Mouse (Mus musculus) G1E-ER4 (cell line): ENCODE data around the gene Smyd3. TPM values are rescaled to one million over a fixed set of nuclear protein-coding genes. Genes with fewer than 3 reads are reported as not detected.

Source experiments
- GATA1 ChIP-seq: IDR thresholded peaks from one replicate; pipeline ENCODE4 v1.8.0; 2012; ENCODE audit warnings: low read length, inconsistent platforms
- polyA plus RNA-seq: library from polyadenylated mRNA; stranded (reverse); fragments of >175 nt; gene quantifications from 2 replicates; pipeline ENCODE4 v1.2.3, GENCODE M21; 2012

Smyd3 gene
- polyA plus RNA-seq, 1 experiment: 4.1 TPM

- no peak for TF ChIP-seq GATA1
Measured at GRCm38 (mm10) chr1:179324271-179324670, 193.6 kb downstream of the Smyd3 start.

GRCm38 (mm10) chr1:179313618-179314017 is 204.2 kb downstream of the Smyd3 start:
- no peak for TF ChIP-seq GATA1

GRCm38 (mm10) chr1:179309487-179309886 is 208.4 kb downstream of the Smyd3 start:
- TF ChIP-seq GATA1: no peak

GRCm38 (mm10) chr1:179302446-179303230 is 215.2 kb downstream of the Smyd3 start:
- TF ChIP-seq GATA1: no peak

- no peak for TF ChIP-seq GATA1
Measured at GRCm38 (mm10) chr1:179295626-179296025, 222.2 kb downstream of the Smyd3 start.

- TF ChIP-seq GATA1: no peak
Measured at GRCm38 (mm10) chr1:179293772-179294353, 224.0 kb downstream of the Smyd3 start.

- TF ChIP-seq GATA1: no peak
Measured at GRCm38 (mm10) chr1:179289744-179290143, 228.1 kb downstream of the Smyd3 start.

- TF ChIP-seq GATA1: no peak
Measured at GRCm38 (mm10) chr1:179286748-179287147, 231.1 kb downstream of the Smyd3 start.

GRCm38 (mm10) chr1:179282821-179283220 is 235.0 kb downstream of the Smyd3 start:
- no peak for TF ChIP-seq GATA1

GRCm38 (mm10) chr1:179281401-179282121 is 236.3 kb downstream of the Smyd3 start:
- no peak for TF ChIP-seq GATA1

GRCm38 (mm10) chr1:179279116-179279515 is 238.7 kb downstream of the Smyd3 start:
- no peak for TF ChIP-seq GATA1

GRCm38 (mm10) chr1:179277346-179277745 is 240.5 kb downstream of the Smyd3 start:
- no peak for TF ChIP-seq GATA1

GRCm38 (mm10) chr1:179276866-179277265 is 241.0 kb downstream of the Smyd3 start:
- TF ChIP-seq GATA1: no peak

GRCm38 (mm10) chr1:179272926-179273325 is 244.9 kb downstream of the Smyd3 start:
- TF ChIP-seq GATA1: no peak

- no peak for TF ChIP-seq GATA1
Measured at GRCm38 (mm10) chr1:179272351-179272750, 245.5 kb downstream of the Smyd3 start.

- TF ChIP-seq GATA1: no peak
Measured at GRCm38 (mm10) chr1:179266936-179267335, 250.9 kb downstream of the Smyd3 start.
